Mouse (Mus musculus): ENCODE data around the gene Zmat3. TPM values are rescaled to one million over a fixed set of nuclear protein-coding genes. Genes with fewer than 3 reads are reported as not detected.

Zmat3 gene
- total RNA-seq (2021), result 10 to 100 TPM; 59.5 to 59.8 TPM
- long read RNA-seq, full-length matches to known transcripts, result 4 of 24 reads
- long read RNA-seq, partial matches to known transcripts, result 0 of 24 reads
- long read RNA-seq, other reads (novel, unspliced or antisense), result 20 of 24 reads

DNA sequence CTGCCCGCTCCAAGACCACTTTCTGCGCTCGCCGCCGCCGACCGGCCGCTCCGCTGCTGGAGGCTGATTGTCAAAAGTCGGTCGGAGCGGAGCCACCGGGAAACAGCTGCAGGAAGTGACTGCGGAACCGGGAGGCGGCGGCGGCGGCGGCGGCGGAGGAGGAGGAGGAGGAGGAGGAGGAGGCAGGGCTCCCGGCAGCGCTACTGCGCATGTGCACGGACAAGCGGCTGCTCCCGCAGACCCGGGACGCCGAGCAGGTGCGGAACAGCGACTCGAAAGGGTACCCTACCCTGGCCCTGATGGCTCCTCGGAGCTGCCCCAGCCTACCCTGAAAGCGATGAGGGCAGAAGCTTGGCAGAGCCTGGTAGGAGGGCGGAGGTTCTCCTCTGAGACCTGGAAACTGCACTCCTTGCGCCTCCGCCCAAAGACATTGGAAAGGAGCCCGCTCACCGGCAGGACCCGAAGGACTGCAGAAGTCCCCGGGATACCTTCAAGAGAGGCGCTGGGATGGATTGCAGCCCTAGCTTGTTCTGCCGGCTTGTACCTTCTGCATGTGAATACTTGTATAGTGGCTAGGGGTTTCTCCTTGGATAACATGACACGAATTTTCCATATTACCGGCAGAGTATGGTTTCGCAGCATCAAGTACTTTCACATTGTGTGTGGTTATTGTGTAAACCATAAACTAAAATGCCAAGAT, at the start of gene Zmat3:
Zmat3 (minus strand) TSS at position 469 of the 700 bp plus-strand sequence.
- peak; percentile 66 to 83 for DNase-seq (ENCODE audit: low spot score in 2 of 2)

DNA sequence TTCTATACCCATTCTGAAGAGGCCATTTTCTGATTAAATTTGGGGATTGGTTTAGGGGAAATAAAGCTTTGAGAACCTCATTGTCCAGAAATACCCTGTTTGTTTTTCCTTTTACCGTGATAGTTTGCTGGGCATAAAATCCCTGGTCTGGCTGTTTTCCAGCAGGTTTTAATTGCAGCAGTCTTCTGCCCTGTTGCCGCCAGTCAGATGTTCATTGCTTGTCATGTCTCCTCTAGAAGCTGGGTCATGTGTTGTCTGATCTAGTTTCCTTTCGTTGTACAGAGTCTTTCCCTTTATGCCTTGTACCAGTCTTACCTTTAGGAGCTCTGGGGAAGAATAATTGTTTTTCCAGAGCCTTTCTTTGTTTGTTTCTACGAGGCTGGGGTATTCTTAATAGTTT, 48.6 kb upstream of the Zmat3 start:
- no peak for DNase-seq (ENCODE audit: low spot score in 2 of 2)

DNA sequence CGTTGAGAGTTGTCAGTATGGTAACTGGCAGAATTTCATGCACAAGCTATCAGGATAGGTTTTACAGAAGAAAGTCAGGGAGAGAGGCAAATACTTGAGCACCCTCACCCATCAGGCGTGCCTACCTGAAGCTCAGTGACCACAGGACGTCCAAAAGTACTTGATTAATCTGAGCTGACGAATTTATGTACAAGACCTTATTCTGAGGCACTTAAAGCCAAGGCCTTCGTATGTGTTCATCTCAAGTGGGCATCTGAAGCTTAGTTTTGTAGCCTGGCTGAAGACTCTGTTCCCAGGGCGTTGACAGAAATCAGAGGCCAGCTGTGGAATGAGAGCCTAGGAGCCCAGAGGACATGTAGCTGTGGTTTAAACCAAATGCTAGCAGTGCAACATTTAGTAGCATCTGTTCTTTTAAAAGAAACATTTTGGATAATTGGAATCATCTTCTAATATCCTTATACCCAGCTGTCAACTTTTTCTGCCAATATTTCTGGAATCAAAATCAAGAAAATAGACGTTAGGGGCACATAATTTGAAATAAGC, 46.8 kb upstream of the Zmat3 start:
- no peak for DNase-seq (ENCODE audit: low spot score in 2 of 2)

DNA sequence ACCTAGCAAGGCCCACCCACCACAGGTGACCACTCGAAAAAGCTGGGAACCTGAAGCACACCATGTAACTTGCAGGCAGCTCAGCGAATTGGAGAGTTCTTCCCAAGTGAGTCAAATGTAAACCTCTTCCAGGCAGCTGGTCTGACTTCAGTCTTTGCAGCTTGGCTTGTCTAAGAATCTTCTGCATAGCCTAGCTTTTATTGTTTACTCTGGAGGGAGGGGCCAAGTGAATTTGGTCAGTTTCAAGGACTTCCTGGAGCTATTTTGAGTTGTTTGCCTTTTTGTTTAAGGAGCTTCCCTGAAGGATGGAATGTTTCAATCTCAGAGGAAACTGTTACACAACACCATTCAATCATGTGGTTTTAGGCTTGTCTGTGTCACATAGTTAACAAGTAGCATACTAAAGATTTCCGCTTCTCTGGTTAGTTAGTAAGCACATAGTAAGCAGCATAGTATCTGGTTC, 43.0 kb upstream of the Zmat3 start:
- DNase-seq (ENCODE audit: low spot score in 2 of 2), result no peak

DNA sequence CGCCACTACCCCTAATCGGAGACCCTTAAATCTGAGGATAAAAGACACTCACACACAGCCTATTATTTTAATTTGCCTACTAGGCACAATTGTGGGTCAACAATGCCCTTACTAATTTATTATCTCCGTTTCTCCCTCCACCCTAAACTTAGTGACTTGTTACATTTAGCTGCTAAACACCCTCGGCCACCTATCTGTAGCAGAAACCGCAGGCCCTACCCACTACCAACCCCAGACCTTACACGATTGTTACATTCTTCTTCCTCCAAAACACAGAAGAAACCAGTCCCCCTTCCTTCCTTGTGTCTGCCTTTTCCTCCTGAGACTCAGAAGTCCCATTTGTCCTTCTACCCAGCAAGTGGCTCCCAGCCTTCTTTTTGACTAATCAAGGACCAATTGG, 41.0 kb upstream of the Zmat3 start:
- DNase-seq (ENCODE audit: low spot score in 2 of 2), result no peak

DNA sequence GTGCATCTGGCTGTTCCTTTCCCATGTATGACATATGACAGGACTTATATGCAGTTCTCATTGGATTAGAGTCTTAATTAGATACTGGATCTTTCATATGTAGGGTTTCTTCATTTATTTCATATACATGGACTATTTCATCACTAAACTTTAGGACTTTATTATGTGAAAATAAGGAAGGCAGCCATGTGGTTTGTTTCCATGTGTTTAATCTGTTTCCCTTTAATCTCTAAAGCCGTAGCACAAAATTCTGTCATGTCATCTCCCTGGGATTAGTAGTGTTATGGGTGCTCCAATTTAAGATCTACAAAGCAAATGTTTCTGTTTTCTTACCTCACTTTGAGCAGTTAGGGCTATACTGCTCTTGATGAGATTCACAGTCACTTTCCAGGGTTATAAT, 39.9 kb upstream of the Zmat3 start:
- no peak for DNase-seq (ENCODE audit: low spot score in 2 of 2)

DNA sequence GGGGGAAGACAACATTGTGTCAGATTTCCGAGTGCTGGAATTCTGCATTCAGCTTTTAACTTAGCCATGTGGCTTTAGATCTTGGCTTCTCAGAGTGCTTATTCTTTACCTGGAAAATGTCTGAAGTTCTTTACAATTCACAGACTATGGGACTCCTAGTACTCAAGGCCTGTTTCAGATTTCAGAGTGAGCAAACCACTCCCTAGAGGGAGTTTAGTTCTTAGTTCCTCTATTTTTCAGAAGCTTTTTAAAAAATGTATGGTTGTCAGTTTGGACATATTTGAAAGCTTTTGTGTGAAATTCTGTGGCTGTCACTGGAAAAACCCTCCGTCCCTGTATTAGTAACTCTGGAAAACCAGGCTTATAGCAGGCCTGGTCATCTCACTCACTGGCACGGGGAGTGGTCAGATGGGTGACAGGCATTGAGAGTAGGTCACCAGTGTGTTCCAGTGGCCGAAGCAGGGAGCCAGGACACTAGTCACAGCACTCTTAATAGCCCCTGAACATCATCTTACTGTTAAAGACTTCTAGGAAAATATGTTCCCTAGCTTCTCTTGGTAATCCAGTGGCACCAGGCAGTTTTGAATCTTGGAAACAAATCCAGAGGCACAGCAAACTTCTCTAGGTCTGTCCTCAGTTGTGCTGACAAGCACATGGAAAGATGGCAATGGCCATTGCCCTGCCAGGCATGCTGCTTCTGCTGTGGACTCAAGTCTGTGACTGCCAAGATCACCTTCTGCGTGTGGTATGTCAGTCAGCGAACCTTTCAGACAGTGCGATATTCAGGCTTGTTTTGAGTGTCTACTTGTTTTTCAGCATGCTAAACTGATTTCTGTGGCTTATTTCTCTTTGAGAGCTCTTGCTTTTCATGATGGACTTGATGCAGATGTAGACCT, 37.4 kb upstream of the Zmat3 start:
- no peak for DNase-seq (ENCODE audit: low spot score in 2 of 2)

DNA sequence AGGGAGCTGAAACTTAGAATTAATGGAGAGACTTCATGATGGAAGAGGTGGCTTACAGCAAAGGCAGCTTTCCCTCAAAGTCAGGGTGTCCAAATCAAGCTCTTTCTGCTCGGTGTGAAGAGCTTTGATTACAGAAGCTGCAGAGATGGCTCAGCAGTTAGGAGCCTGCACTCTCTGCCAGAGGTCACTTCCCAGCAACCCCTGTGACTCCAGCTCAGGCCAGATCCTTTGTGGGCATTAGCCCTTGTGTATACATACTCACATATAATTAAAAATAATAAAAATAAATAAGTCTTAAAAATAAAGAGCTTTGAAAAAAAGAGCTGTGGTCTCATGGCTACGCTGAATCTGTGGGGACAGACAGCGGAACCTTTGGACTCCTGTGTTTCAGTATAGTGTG, 35.8 kb upstream of the Zmat3 start:
- DNase-seq (ENCODE audit: low spot score in 2 of 2), result no peak

DNA sequence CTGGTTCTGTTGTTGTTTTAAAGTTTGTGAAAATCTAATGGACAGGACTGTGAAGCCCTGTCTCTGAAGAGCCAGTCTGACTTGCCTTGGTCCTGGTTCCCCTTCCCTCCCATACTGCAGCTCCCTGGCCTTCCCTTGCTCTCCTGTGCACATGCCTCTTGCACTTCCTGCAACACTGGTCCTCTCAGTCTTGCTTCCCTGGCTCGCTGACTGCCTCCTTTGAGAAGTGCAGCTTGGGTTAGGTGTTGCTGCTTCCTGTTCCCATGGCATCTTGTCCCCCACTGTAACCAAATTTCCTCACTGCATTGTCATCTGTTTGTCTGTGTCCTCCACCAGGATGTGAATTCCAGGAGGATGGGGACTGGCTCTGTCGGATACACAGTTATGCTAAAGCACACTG, 34.1 kb upstream of the Zmat3 start:
- DNase-seq (ENCODE audit: low spot score in 2 of 2), result no peak

DNA sequence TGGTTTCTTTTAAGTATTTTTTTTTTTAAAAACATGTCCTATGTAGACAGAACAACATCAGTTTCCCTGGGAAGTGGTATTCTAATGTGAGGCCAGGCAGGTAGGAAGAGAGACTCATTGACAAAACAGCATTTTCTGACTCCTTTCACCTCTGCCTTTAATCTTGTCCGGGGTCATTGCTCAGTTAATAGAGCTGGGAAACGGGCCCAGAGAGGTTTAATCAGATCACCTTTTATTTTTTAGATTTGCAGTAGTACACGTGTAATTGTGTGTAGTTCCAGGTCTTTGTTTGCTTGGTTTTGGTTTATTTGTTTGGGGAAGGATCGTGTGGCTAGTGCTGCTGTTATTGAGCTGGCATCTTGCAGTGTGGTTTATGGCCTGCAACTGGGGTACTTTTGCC, 33.6 kb upstream of the Zmat3 start:
- no peak for DNase-seq (ENCODE audit: low spot score in 2 of 2)

DNA sequence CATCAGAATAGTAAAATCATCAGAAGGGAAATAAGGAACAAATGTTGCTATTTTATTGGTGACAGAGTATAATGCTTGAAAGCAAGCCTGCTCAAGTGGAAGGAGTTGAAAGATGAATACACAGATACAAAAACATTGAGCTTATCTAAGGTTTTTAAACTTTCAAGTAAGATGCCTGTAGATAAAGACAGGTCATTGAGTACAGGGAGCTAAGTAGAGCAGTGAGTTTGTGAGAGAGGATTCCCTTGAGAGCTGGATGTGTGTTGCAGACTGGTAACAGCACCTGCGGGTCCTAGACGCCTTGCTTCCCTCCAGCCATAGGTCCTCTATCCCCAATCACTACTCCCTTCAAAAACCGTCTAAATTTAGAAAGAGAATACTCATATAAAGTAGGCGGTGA, 32.8 kb upstream of the Zmat3 start:
- DNase-seq (ENCODE audit: low spot score in 2 of 2), result no peak

DNA sequence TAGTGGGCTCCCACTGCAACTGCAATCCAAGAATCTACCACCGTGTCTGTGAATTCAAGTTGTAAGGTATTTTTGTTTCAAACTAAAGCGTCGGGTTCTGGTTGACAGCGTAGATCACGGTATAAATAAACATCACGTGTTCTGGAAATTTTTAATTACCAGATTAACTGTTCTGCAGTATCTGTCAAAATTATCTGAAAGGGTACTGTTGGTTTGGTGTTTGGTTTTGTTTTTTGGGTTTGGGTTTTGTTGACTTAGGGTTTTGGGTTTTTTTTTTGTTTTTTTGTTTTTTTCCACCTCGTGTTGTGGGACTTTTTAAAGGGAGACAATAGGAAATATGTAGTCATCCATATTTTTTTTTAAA, 32.3 kb upstream of the Zmat3 start:
- no peak for DNase-seq (ENCODE audit: low spot score in 2 of 2)

DNA sequence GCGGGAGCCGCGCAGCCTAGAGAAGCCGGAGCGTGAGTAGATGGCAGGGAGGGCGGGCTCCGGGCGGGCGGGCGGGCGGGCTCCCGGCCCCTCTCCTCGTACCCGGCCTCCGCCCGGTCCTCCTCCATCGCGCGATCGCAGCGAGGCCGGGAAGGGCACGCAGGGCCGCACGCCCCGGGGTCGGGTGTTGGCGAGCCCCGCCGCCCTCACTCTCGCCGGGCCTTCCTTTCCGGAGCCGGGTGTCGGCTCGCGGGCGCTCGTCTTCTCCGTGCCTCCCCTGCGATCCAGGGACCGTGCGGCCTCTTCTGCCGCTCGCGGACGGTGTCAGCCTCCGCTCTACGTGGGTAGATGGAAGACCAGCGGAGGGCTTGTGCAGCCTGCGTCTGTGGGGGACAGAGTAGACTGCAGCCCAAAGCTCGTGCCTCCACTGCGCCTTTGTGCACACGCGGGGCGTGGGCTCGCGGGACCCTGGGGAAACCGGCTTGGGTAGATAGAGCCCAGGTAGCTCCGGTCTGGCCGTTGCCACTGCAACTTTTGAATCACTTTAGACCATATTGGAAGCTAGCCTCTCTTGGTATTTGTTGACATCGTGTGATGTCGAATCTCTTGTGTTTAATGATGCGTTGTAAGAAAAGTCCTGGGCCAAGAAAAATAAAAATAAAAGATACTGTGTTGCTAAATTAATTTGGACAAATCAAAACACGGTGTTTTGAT, 31.8 kb upstream of the Zmat3 start, which contains the start of gene Pik3ca:
Pik3ca (plus strand) TSS at position 211 of the 714 bp plus-strand sequence.
- peak; percentile 43 to 50 for DNase-seq (ENCODE audit: low spot score in 2 of 2)

DNA sequence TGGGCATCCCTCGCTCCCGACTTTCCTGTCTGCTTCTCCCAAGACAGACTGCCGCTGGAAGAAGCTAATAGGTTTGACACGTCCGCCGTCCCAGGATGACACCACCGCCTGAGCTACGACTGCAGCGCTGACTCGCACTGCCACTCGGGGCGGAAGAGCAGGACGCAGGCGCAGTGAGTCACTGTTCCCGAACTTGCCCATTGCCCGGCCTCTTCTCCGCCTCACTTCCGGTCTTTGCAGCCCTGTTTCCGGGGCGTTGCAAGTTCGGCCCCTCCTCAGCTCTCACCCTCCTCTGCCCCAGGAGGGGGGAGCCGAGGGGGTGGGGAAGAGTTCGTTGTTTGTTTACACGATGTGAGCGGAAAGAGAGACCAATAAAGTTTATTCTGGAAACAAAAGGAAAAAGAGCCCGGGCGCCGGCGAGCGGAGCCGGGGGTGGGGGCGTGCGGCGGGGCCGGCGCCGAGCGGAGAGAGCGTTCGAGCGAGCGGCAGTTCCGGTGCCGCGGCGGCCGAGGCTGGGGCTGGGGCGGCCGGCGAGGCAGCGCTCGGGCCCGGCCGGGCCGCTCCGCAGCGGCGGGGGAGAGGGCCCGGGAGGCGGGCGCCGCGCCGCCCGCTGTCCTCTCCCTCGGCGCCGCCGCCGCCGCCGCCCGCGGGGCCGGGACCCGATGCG, 31.1 kb upstream of the Zmat3 start:
- peak; percentile 97 for DNase-seq (ENCODE audit: low spot score in 2 of 2)

DNA sequence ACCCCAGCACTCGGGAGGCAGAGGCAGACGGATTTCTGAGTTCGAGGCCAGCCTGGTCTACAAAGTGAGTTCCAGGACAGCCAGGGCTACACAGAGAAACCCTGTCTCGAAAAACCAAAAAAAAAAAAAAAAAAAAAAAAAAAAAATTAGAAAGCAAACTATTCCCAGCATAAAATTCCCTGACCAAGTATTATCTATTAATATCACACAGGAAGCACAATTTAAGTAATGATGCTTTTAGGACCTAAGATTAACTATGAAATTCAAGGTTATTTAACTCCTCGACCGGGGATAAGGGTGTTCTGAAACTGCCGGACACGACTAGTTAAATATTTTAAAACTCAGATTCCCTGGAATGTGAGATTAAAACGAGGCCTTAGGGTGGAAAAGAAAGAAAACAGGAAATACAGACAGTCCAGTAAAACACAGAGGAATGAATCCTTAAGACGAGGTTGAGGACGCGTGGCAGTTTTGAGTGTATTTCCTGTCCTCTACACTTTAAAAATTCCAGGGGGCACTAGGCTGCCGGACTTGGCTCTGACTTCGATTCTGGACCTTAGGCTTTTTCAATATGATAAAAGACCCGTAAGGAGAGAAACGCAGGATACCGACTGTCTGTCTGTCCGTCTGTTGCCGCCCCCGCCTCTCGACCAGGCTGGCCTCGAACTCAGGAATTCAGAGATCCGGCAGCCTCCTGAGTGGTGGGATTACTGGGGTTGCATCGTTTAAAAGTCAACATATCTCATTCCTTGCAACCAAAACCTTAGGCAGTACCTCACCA, 30.1 kb upstream of the Zmat3 start:
- DNase-seq (ENCODE audit: low spot score in 2 of 2), result no peak

DNA sequence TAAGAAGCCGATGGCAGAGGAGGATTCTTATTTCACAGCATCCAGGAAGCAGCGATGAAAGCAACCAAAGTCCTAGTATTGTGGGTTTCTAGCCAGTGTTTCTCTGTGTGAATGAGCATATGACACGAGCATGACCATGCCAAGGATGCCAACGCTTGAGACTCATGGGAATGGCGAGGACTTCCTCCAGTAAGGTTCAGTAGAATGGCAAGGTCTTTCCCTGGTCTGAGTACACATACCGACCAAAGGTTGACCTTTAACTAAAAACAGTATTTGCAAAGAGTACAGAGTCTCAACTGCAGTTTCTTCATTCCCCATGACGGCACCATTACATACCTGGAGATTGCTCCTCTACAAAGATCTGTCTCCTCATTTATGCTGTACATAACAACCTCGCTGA, 28.2 kb upstream of the Zmat3 start:
- no peak for DNase-seq (ENCODE audit: low spot score in 2 of 2)

DNA sequence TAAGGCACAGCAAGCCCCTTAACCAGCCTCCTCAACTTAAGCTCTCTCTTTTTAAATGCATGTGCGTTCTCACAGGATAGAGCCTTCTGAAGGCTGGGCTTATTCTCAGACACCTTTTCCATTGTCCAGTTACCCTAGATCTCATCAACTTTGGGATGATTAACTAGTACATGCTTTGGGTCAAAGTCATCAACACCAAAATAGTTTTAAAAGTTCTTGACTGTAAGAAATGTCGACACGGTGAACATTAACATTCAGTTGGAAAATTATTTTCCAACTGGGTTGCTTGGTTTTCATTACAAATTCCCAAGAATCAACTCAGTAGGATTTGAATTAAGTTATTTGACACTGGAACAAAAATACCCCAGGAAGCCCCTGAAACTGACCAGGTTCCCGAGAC, 27.0 kb upstream of the Zmat3 start:
- no peak for DNase-seq (ENCODE audit: low spot score in 2 of 2)

DNA sequence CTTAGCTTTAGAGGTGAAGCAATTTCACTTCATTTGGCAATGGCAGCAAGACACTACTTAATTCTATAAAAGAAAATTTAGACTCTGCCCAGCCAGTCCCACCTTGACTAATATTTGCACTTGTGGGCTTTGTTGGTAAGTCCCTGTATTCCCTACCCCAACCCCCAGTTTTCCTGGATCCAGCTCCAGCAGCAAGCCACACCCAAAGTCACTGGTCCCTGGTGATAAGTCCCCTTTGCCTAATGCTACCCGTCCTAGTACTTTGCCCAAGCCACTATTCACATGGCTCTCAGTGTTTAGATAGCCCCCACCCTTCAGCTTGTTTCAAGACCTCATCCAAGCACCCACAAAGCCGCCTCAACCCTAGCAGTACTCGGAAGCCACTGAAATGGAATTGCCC, 15.7 kb upstream of the Zmat3 start:
- DNase-seq (ENCODE audit: low spot score in 2 of 2), result no peak

DNA sequence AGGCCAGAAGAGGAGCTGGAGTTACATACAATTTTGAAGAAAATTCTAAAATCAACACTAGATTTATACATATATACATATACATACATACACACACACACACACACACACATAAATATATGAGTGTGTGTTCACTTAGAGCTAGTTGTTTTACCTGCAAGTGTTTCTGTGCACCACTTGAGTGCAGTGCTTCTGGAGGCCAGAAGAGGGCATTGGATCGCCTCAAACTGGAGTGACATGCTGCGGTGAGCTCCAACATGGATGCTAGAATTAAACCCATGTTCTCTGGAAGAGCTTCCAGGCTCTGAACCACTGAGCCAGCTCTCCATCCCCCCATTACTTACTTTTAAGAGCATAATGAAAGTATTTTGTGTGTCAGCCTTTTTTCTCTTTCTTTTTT, 14.1 kb upstream of the Zmat3 start:
- no peak for DNase-seq (ENCODE audit: low spot score in 2 of 2)

DNA sequence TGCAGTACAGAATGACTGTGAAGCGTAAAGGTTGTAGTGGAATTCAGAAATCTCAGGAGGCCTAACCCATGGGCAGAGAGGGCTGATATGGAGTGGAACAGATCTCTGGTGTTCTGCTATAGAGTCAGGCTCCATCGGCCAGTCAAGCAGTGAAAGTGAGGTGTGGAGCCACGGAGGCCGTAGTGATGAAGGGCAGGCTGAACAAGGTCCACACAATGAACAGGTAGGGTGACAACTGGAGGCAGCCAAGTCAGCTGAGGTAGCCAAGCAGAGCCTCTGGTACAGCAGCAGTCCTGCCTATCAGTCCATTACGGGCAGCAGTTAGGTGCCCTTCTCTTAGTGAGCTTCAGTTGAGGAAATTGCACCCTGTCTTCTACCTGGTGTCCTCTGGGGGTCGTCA, 7.4 kb upstream of the Zmat3 start:
- DNase-seq (ENCODE audit: low spot score in 2 of 2), result no peak
